Mouse (Mus musculus): ENCODE measurements around the gene Aven.
"Not testable (repeated sequence)": the region's sequence is repeated elsewhere in the genome, so short reads cannot be mapped to it uniquely, and the experiment has no call there.

Gene Aven

GRCm38 (mm10) chr2:112492856-112493538, at the start of gene Aven:
TSS of gene Aven (plus strand) at chr2:112492964.
- peak; percentile 83 for DNase-seq

GRCm38 (mm10) chr2:112443491-112443890, 49.3 kb upstream of the Aven start:
- no peak for DNase-seq

DNA sequence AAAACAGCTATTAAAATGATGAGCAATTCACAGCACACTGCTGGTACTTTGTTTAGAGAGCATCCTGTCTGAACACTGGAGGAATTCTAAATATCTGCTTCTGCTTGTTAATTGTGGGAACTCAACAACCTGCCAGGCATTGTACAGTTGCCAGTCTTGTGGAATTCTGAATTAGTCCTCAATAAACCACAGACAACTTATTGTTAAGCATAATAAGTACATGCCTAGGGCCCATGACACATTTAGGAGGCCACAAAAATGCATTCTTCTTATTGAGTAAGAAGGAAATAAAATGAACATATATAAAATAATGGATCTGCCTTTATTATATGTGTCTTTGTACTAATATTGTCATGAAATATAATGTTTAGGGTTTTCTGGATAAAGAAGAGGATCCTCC, 47.3 kb upstream of the Aven start:
- no peak for DNase-seq

- not testable (repeated sequence) for DNase-seq
These were observed 44.7 kb upstream of the Aven start for GRCm38 (mm10) chr2:112448046-112448445.

DNA sequence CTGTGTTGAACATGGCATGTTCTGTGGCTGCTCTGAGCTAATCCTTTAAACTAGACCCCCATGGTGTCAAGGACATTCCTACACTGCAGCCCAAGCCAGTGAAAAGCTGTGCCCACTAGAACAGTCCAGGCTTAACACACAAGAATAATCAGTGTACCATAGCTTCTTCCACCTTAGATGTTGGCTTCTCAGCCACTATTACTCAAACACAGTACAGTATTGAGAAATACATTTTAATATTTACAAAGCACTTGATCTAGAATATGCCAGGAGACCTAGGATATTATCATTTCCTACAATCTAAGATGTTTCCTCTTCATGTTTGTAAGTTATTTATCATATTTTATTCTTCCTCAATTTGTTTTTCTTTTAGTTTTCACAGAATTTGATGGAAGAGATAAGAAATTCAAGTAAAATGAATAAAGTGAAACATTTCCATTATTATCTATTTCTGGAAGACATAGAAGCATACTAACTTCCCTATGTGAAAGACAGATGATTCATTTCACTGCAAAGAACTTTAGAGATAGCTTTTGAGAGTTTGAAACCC, 44.2 kb upstream of the Aven start:
- no peak for DNase-seq

DNA sequence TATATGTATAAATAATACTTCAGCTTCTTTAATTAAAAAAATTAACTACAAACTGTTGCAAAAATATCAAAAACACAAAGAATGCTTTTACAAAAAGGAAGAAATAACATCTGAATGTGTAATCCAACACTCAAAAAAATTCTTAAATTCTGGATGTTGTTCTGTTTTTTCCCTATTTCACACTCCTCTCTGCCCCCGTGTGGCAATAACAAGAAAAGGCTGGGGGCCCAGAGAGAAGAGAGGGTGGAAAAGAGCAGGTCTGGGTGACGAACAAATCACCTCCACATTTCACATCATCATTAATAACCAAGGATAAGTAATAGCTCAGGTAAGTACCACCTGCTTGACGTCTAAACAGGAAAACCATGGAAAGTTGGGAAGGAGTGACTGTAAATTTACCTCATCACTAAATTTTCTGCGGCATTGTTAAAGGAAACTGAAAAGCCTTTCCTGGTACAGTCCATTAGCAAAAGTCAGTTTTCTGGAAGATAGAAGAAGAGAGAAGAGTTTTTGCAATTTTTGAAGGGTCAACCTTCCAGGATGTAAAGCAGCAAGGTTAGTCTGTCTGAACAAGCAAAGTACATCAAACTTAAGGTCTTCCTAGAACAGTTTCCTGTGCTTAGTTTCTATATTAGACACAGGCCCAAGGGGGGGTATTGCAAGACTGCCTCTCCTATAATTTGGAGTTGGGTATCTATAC, 43.0 kb upstream of the Aven start:
- peak; percentile 28 for DNase-seq

DNA sequence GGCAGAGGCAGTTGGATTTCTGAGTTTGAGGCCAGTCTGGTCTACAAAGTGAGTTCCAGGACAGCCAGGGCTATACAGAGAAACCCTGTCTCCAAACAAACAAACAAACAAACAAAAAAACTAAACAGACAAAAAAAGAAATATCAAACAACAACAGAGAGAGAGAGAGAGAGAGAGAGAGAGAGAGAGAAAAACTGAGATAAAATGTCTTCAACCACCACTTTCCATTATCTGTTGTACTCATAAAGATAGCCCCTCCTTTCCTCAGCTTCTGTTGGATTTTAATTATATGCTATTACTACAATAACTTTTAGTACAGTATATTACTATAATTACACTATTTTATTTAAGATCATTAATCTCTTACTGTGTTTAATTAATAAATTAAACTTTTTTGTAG, 40.3 kb upstream of the Aven start:
- not testable (repeated sequence) for DNase-seq

- DNase-seq, result no peak
These were observed 38.5 kb upstream of the Aven start for GRCm38 (mm10) chr2:112454125-112454861.

DNA sequence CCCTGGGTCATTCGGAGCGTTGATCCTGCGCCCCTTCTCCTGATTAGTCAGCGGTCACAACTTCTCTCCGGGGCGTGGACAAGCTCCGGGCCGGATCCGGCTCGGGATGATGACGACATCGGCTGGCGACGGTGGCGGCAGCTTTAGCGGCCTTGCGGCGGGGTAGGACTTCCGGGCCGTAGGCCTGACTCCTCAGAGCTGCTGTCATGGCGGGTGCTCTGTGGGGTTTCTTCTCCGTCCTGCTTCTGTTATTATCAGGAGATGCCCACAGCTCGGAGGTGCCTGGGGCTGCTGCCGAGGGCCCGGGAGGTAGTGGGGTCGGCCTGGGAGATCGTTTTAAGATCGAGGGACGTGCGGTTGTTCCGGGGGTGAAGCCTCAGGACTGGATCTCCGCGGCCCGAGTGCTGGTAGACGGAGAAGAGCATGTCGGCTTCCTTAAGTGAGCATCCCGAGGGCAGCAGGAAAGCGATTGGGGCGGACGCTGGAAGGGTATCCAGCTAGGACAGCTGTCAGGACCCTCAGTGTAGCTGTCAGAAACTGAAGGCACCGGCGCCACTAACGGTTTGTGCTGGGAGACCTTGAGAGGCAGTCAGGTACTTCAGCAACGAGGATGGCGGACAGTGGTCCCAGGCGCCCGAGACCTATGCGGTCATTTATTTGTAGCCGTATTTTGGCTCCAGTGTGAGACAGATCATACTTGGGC, 37.8 kb upstream of the Aven start, which contains the start of gene Emc7:
Gene Emc7, plus strand, starts transcription at position 136 of the 703 bp plus-strand sequence.
- DNase-seq, result peak; percentile 94

DNA sequence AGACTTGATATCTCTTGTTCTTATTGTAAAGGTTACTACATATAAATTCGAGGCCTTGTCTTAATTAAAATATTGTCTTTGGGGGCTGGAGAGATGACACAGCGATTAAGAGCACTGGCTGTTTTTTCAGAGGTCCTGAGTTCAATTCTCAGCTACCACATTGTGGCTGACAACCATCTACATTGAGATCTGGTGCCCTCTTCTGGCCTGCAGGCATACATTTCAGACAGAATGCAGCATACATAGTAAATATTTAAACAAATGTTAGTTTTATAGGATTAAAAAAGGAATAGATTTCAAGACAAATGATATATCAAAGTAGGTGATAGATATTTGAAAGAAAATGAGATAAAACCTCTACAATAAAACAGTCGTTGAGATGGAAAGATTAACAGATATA, 32.2 kb upstream of the Aven start:
- DNase-seq, result no peak

- no peak for DNase-seq
These were observed 23.2 kb upstream of the Aven start for GRCm38 (mm10) chr2:112469542-112469941.

DNA sequence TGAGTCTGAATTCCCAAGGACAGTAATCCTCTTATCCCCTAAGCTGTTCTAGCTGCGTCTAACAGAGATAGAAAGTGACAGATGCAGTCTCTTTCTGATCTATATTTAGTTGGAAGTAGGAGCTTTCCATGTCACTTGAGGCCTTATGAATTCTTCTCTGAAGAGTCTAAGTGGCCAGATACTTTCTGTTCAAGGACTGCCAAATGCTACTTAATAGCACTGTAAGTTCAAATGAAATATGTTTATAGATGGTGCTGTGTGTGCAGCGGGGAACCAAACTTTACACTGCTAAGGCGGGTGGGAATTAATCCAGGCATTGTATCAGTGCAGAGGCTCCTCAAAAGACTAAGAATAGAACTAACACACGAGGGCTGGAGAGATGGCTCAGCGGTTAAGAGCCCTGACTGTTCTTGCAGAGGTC, 21.8 kb upstream of the Aven start:
- DNase-seq, result no peak

- no peak for DNase-seq
These were observed 20.7 kb upstream of the Aven start for GRCm38 (mm10) chr2:112472076-112472475.

DNA sequence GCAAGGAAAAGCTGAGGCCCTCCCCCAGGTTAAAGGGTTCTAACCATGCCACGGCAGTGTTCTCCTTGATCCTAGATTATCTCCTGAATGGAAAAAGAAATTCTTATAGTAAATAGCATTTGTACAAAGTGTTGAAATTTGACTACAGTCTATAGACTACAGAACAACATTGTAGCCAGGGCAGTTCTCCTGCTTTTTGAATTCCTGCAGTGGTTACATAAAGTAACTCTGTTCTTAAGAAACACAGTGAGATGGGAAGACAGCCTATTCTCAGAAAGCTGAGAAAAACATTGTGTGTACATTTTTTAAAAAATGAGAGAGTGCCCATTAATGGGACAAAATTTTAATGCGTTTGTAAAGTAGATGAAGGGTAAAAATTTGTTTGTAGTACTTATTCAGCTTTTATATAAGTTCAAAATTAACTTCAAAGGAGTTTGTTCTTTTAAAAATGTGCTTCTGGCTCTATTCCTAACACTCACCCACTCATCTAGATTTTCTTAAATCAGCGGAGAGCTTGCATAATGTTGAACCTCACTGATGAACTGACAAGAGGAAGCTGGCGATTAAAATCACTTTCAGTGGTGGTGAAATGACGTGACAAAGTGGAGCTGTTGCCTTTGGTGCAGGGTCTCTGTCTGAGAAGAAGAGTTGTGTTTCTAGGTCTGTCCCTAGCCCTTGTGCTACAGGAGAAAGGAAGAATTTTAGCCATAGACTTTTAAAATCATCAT, 17.6 kb upstream of the Aven start:
- DNase-seq, result no peak

DNA sequence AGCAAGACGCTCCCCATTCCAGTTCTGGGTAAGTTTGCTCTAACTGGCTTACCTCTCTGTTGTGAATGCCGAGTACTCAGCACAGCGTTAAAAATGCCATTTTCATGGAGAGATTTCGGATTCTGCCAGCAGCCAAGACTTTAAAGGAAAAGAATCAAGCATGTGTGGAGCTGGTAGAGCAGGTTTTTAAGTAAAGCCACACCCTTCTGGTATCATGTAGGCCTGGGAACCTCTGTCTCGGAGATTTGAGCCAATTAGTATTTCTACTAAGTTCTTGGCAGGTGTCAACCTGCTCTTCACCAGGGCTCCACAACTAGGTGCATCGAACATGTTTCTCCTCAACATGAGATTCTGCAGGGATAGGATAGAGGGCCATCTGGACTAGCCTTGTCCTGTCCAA, 16.2 kb upstream of the Aven start:
- DNase-seq, result no peak

DNA sequence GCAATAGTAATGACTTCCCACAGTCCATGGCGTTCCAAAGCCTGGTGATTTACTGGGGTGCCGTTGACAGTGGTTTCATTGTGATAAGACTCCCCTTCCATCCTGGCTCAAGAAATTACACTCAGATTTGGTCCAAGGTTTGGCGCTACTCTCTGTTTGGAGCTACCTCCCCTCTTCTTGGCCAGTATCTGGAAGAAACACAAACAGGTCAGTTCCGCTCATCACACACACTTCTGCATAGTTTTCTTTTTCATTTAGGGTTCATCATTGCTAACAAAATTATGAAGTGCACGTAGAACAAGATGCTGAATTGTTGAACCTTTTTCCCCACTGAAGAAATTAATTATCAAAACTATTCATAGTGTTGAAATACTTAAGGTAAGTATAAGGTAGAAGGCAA, 12.1 kb upstream of the Aven start, which contains the start of gene Chrm5:
Gene Chrm5, minus strand, starts transcription at position 101 of the 400 bp plus-strand sequence.
- DNase-seq, result no peak

- peak; percentile 34 for DNase-seq
These were observed 11.2 kb upstream of the Aven start for GRCm38 (mm10) chr2:112481564-112481963.

GRCm38 (mm10) chr2:112482533-112483333, 10.0 kb upstream of the Aven start:
- DNase-seq, result no peak

GRCm38 (mm10) chr2:112483334-112483651, 9.5 kb upstream of the Aven start:
- DNase-seq, result no peak

GRCm38 (mm10) chr2:112484886-112485285, 7.9 kb upstream of the Aven start:
- no peak for DNase-seq

DNA sequence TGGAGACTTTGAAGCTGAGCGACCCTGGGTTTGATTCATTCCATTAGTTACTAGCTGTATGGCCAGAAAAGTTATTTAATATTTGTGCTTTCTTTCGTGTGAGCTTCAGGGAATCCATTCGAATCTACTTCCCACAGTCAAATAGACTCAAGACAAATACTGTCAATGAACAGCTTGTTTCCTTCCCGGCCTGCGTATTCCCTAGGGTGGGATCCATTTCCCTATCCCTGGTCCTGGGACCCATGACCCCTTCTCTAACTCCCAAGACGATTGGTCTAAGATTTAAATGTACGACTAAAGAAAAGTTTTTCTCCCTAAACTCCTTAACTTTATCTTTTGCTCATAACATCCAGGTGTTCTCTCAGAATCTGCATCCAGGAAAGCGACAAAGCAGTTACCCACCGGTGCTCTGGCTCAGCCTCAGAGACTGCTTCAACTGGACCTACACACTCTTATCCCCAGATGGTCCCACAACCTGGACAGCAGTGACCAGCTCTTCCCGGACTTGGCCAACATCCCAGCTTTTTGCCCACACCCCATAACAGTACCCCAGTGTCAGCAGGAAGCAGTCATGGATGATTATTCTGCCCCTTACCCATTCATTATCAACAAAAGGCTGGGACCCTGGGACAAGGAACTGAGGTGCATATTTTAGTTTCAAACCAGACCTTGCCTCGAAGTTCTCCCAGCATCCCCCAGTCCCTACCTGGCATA, 2.1 kb upstream of the Aven start:
- no peak for DNase-seq

All from kidney, adult 9 months (tissue).